Mouse (Mus musculus): Measurements from ENCODE around the gene Mrpl52. TPM values are rescaled to one million over a fixed set of nuclear protein-coding genes. Genes with fewer than 3 reads are reported as not detected.
A peak's percentile ranks its signal among the peaks of the same experiment; 100 is the strongest.

Mrpl52 gene
- polyA plus RNA-seq, 1 experiment from 2014 or later, result 300 TPM

DNA sequence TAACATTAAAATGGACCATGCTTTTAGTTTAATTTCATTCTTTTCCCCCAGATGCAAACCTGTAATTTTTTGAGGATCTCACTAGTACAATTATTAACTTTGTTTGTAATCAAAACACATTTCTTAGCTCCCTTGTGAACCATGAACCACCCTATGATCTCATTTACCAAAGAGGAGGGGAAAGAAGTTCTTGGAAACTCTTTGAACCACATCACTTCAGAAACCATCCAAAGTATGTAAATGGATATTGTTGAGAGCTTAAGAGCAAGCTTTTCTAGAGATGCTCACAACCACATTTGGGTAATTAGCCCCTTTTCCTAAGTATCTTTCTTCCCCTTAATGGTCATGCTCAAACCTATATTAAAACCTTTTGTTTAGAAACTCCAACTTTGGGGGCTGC, 32.4 kb upstream of the Mrpl52 start:
- H3K27ac ChIP-seq (ENCODE audit: low read depth, low read length), result no peak overlapping the region
- no peak overlapping the region for H3K4me3 ChIP-seq (ENCODE audit: low read depth, low read length)

DNA sequence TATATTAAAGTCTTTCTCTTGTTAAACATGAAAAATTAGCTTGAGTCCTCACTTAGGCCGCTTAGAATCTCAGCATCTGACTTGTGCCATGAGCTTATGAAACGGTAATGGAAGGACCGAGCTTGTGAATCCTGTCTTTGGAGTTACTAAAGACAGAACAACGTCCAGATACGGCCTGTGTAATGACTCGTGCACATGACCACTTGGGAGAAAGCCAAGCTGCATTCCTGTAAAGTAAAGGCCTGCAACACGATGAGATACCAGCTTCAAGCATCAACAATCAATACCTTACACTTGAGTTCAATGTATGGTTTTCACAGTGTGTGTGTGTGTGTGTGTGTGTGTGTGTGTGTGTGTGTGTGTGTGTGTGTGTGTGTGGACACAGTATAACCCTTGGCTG, 30.0 kb upstream of the Mrpl52 start:
- no peak overlapping the region for H3K4me2 ChIP-seq (replicated peaks; ENCODE audit: low read depth)
- no peak for TF ChIP-seq CTCF (IDR thresholded peaks at IDR 0.05; ENCODE audit: low read depth)

More for the DNA sequence above, 32.4 kb upstream of the Mrpl52 start:
- Histone ChIP-seq H3K36me3 (ENCODE audit: control insufficient read depth, insufficient read depth) (peaks cover 18% of the 10 kb centered on the region; the same call in 1 of the 2 replicates), H3K9ac (ENCODE audit: low read depth, low read length) (no peak overlapping the region), H3K9me3 (ENCODE audit: control insufficient read depth) (no peaks in the 10 kb centered on the region), H3K4me2 (replicated peaks; ENCODE audit: low read depth) (no peak overlapping the region), H3K27me3 (replicated peaks; ENCODE audit: control insufficient read depth, insufficient read depth, low read length) (no peaks in the 10 kb centered on the region), H3K4me1 (replicated peaks; ENCODE audit: control insufficient read depth, insufficient read depth, low read length) (no peaks in the 10 kb centered on the region; the same call in 1 of the 2 replicates)
- no peak for ATAC-seq
- no peak for TF ChIP-seq CTCF (IDR thresholded peaks at IDR 0.05; ENCODE audit: low read depth)

DNA sequence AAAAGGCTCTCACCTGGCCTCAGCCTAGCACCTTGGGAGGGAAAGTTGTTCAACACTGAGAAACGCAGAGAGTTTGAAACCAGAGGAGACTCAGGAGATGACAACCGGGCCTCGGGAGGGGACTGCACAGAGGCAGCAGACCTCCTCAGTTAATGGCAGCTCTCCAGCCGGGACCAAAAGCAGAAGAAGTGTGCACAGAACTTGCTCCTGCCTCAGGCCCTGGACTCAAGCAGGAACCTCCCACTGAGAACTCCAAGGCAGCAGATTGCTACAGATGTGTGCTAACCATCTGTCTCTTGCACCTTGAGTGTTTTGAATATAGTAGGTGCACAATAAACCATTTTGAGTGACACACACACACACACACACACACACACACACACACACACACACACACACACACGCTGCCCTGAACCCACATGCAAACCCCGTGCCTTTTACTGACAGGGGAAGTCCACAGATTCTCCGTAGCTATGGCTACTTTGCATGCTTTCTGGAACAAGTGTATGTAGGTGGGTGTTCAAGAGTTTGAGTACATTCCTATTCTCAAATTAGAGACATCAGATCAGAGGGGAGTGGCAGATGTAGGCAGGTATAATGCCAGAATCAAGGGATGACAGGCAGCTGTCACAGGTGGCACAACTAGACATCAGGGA, 28.7 kb upstream of the Mrpl52 start:
- no peak for ATAC-seq
- Histone ChIP-seq H3K27me3 (replicated peaks; ENCODE audit: control insufficient read depth, insufficient read depth, low read length) (no peaks in the 10 kb centered on the region), H3K9ac (ENCODE audit: low read depth, low read length) (no peak overlapping the region), H3K4me1 (replicated peaks; ENCODE audit: control insufficient read depth, insufficient read depth, low read length) (no peaks in the 10 kb centered on the region; the same call in 1 of the 2 replicates), H3K4me2 (replicated peaks; ENCODE audit: low read depth) (no peak overlapping the region), H3K27ac (ENCODE audit: low read depth, low read length) (no peak overlapping the region), H3K4me3 (ENCODE audit: low read depth, low read length) (no peak overlapping the region), H3K36me3 (ENCODE audit: control insufficient read depth, insufficient read depth) (peaks cover 21% of the 10 kb centered on the region; the same call in 1 of the 2 replicates), H3K9me3 (ENCODE audit: control insufficient read depth) (no peaks in the 10 kb centered on the region)
- no peak for TF ChIP-seq CTCF (IDR thresholded peaks at IDR 0.05; ENCODE audit: low read depth)
- WGBS, result 75% methylated on average over 7 of the region's 7 CpGs

More for the DNA sequence above, 30.0 kb upstream of the Mrpl52 start:
- Histone ChIP-seq H3K4me1 (replicated peaks; ENCODE audit: control insufficient read depth, insufficient read depth, low read length) (no peaks in the 10 kb centered on the region; the same call in 1 of the 2 replicates), H3K27ac (ENCODE audit: low read depth, low read length) (no peak overlapping the region; the same call in 1 of the 2 replicates), H3K4me3 (ENCODE audit: low read depth, low read length) (no peak overlapping the region), H3K36me3 (ENCODE audit: control insufficient read depth, insufficient read depth) (peaks cover 18% of the 10 kb centered on the region; the same call in 1 of the 2 replicates), H3K27me3 (replicated peaks; ENCODE audit: control insufficient read depth, insufficient read depth, low read length) (no peaks in the 10 kb centered on the region), H3K9me3 (ENCODE audit: control insufficient read depth) (no peaks in the 10 kb centered on the region), H3K9ac (ENCODE audit: low read depth, low read length) (no peak overlapping the region)
- ATAC-seq, result peak; percentile 23; the same call in 1 of the 2 replicates
- whole genome bisulfite sequencing, result 44% methylated on average over 7 of the region's 7 CpGs

DNA sequence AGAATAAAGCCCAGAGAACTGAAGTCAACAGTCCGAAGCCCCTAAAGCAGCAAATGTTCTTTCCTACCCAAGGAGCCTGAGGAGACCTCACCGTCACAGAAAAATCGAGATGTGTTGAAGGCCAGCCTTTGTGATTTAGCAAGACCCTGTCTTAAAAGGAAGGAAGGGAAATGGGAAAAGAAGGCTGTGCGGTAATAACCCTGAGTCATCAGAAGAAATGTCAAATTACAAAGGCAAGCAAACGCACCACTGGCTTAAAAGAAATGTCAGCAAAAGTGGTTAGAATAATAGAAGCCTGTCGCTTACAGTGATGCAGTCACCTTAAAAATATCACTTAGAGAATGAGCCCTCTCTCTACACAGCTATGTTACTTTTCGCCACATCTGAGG, 28.2 kb upstream of the Mrpl52 start:
- ATAC-seq, result no peak

DNA sequence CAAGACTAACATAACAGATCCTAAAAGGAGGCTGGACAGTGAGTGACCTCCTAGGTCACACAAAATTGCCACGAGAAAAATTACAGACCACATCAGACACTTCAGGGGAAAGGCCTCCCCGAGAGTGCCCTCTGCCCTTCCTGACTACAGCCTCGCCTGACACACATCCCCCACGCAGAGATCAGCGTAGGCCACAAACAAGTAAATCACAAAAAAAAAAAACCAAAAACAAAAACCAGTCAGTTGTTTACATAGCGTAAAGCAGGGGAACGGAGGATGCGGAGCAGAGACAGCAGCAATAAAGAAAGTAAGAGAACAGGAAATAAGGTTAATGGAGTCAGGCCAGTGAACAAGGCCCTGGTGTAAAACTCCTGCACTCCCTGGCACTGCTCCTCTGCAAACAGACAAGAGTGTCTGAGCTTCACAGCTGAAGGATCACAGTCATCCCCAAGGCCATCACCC, 27.8 kb upstream of the Mrpl52 start:
- H3K4me3 ChIP-seq (ENCODE audit: low read depth, low read length), result no peak overlapping the region
- no peak overlapping the region; the same call in 1 of the 2 replicates for H3K27ac ChIP-seq (ENCODE audit: low read depth, low read length)
- WGBS, result 39% methylated on average over 8 of the region's 8 CpGs
- peaks cover 6% of the 10 kb centered on the region; the same call in 1 of the 2 replicates for H3K4me1 ChIP-seq (replicated peaks; ENCODE audit: control insufficient read depth, insufficient read depth, low read length)
- ATAC-seq, result no peak
- peaks cover 23% of the 10 kb centered on the region; the same call in 1 of the 2 replicates for H3K36me3 ChIP-seq (ENCODE audit: control insufficient read depth, insufficient read depth)
- H3K4me2 ChIP-seq (replicated peaks; ENCODE audit: low read depth), result peak overlapping the region; percentile 21
- no peaks in the 10 kb centered on the region for H3K27me3 ChIP-seq (replicated peaks; ENCODE audit: control insufficient read depth, insufficient read depth, low read length)
- no peaks in the 10 kb centered on the region for H3K9me3 ChIP-seq (ENCODE audit: control insufficient read depth)
- TF ChIP-seq CTCF (IDR thresholded peaks at IDR 0.05; ENCODE audit: low read depth), result no peak
- H3K9ac ChIP-seq (ENCODE audit: low read depth, low read length), result no peak overlapping the region

More for the DNA sequence above, 28.2 kb upstream of the Mrpl52 start:
- Histone ChIP-seq H3K27ac (ENCODE audit: low read depth, low read length) (no peak overlapping the region; the same call in 1 of the 2 replicates), H3K4me3 (ENCODE audit: low read depth, low read length) (no peak overlapping the region), H3K4me2 (replicated peaks; ENCODE audit: low read depth) (no peak overlapping the region; the same call in 1 of the 2 replicates), H3K9ac (ENCODE audit: low read depth, low read length) (no peak overlapping the region), H3K36me3 (ENCODE audit: control insufficient read depth, insufficient read depth) (peaks cover 23% of the 10 kb centered on the region; the same call in 1 of the 2 replicates), H3K27me3 (replicated peaks; ENCODE audit: control insufficient read depth, insufficient read depth, low read length) (no peaks in the 10 kb centered on the region), H3K9me3 (ENCODE audit: control insufficient read depth) (no peaks in the 10 kb centered on the region), H3K4me1 (replicated peaks; ENCODE audit: control insufficient read depth, insufficient read depth, low read length) (peaks cover 4% of the 10 kb centered on the region; the same call in 1 of the 2 replicates)
- 61% methylated on average over 7 of the region's 7 CpGs for WGBS
- TF ChIP-seq CTCF (IDR thresholded peaks at IDR 0.05; ENCODE audit: low read depth), result no peak

DNA sequence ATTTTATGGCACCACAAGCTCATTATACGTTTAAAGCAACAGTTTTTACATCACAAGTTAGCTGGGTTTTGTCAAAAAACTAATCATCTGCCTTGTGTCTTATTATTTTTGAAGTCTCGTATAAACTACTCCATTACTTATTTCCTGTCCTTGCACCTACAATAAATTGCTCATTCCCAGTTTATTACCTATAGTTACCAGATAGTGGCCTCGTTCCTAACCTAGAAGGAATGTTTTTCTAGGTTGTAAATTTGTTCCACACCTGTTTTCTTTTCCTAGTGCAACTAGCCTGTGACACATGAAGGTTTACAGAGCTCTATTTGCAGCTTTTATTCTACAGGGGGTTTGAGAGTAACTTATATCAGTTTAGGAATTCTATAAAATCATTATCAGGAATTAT, 25.0 kb upstream of the Mrpl52 start:
- Histone ChIP-seq H3K4me3 (ENCODE audit: low read depth, low read length) (no peak overlapping the region), H3K4me2 (replicated peaks; ENCODE audit: low read depth) (peak overlapping the region; percentile 46), H3K27ac (ENCODE audit: low read depth, low read length) (peak overlapping the region; percentile 60), H3K9ac (ENCODE audit: low read depth, low read length) (no peak overlapping the region), H3K36me3 (ENCODE audit: control insufficient read depth, insufficient read depth) (peaks cover 26% of the 10 kb centered on the region; the same call in 1 of the 2 replicates), H3K27me3 (replicated peaks; ENCODE audit: control insufficient read depth, insufficient read depth, low read length) (no peaks in the 10 kb centered on the region), H3K9me3 (ENCODE audit: control insufficient read depth) (no peaks in the 10 kb centered on the region), H3K4me1 (replicated peaks; ENCODE audit: control insufficient read depth, insufficient read depth, low read length) (peaks cover 6% of the 10 kb centered on the region; the same call in 1 of the 2 replicates)
- no peak for TF ChIP-seq CTCF (IDR thresholded peaks at IDR 0.05; ENCODE audit: low read depth)
- ATAC-seq, result peak; percentile 70
- whole genome bisulfite sequencing, result 16% methylated on average over 3 of the region's 3 CpGs
